Mouse (Mus musculus) G1E (cell line): ENCODE measurements around the gene Mrpl47. TPM values are rescaled to one million over a fixed set of nuclear protein-coding genes. Genes with fewer than 3 reads are reported as not detected.

ENCODE experiments used
- ATAC-seq: 2 replicates; pipeline ENCODE4 v1.8.0; 2016; ENCODE audit warnings: mild to moderate bottlenecking; ENCODE audit not compliant: insufficient number of reproducible peaks, poor library complexity, low FRiP score, severe bottlenecking; ENCODE audit errors: extremely low read depth
- DNase-seq: peaks from one replicate; pipeline ENCODE4 v3.0.0; 2012; ENCODE audit warnings: low spot score
- H3K27me3 ChIP-seq: 2 replicates; pipeline ENCODE4 v1.6.1; 2012; ENCODE audit warnings: mild to moderate bottlenecking, low read length, inconsistent platforms; ENCODE audit not compliant: insufficient read depth
- H3K36me3 ChIP-seq: replicated peaks from 2 replicates; pipeline ENCODE3; 2012; ENCODE audit warnings: mild to moderate bottlenecking, inconsistent platforms
- H3K4me1 ChIP-seq: 2 replicates; pipeline ENCODE4 v1.6.1; 2012; ENCODE audit warnings: low read depth, low read length, inconsistent platforms, mixed read lengths; ENCODE audit not compliant: insufficient read depth
- H3K4me3 ChIP-seq: 2 replicates; pipeline ENCODE4 v1.5.1; 2012; ENCODE audit warnings: low read depth, mild to moderate bottlenecking, inconsistent platforms, low read length, moderate library complexity, mixed read lengths
- H3K9me3 ChIP-seq: replicated peaks from 2 replicates; pipeline ENCODE4 v1.6.1; 2012; ENCODE audit warnings: inconsistent platforms
- CTCF ChIP-seq: IDR thresholded peaks from 2 replicates; pipeline ENCODE4 v1.5.1; 2012; ENCODE audit warnings: low read depth, low read length, inconsistent platforms, mixed read lengths
- GATA1 ChIP-seq: IDR thresholded peaks from 2 replicates; pipeline ENCODE4 v1.6.1; 2012; ENCODE audit warnings: borderline replicate concordance, low read length, inconsistent platforms, mixed read lengths
- GATA2 ChIP-seq: IDR thresholded peaks from 2 replicates; pipeline ENCODE4 v1.6.1; 2012; ENCODE audit warnings: low read depth, low read length, inconsistent platforms, borderline replicate concordance
- POLR2AphosphoS5 ChIP-seq: IDR thresholded peaks from 2 replicates; pipeline ENCODE4 v1.6.1; 2012; ENCODE audit warnings: low read depth, low read length, inconsistent platforms; ENCODE audit not compliant: insufficient replicate concordance
- TAL1 ChIP-seq: conservative IDR thresholded peaks from 2 replicates; pipeline ENCODE4 v1.6.1; 2012; ENCODE audit warnings: low read depth, low read length, inconsistent platforms, mixed read lengths
- polyA plus RNA-seq: library from polyadenylated mRNA; stranded (reverse); fragments of >175 nt; gene quantifications from 2 replicates; pipeline ENCODE4 v1.2.3, GENCODE M21; 2012
- total RNA-seq, 2 experiments: library from RNA; stranded (forward) in 1 of 2; stranded (reverse) in 1 of 2; fragments of 200-1000 nt in 1 of 2; fragments of >200 nt in 1 of 2; fragmentation: Nextera tagmentation in 1 of 2; gene quantifications; 2 replicates each; pipeline ENCODE4 v1.2.3; 2014 to 2017

Gene Mrpl47
- total RNA-seq (2014; fragmentation: Nextera tagmentation), result 75.5 and 91.5 TPM in 2 replicates
- total RNA-seq (2017), result 43.4 and 49.6 TPM in 2 replicates
- 1.3 and 1.8 TPM in 2 replicates for polyA plus RNA-seq

DNA sequence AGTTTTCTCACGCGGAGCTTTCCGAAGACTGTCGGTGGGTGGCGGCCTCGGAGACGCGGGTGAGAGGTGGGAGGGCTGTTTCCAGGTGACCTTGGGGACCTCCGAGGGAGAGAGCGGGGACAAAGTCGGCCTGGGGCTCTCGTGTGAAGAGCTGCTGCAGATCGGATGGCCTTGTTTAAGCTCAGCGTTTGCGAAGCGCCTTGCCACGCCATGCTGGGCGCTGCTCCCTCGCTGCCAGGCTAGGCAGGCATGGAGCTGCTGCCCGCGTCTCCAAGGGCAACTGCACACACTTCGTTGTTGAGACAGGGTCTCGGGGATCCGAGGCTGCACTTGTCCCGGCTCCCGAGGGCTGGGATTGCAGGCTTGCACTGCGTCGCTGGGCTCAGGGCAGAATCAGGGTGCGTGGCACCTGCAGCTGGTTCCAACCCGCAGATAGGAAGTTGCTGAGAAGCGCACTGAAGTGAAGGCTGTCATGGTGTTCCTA is at the start of gene Mrpl47:
TSS of gene Mrpl47 (minus strand) at position 434 of the 484 bp plus-strand sequence.
- peak; percentile 23 for DNase-seq
- TF ChIP-seq TAL1, result no peak
- TF ChIP-seq CTCF, result no peak
- no peak for TF ChIP-seq POLR2AphosphoS5
- no peak for TF ChIP-seq GATA1
- no peak for TF ChIP-seq GATA2
- Histone ChIP-seq H3K27me3 (no peaks in the 10 kb centered on the region), H3K36me3 (peaks cover 63% of the 10 kb centered on the region), H3K4me1 (peaks cover 35% of the 10 kb centered on the region), H3K4me3 (peak within 1 kb of the TSS; percentile 95), H3K9me3 (no peaks in the 10 kb centered on the region)
- no peak for ATAC-seq

DNA sequence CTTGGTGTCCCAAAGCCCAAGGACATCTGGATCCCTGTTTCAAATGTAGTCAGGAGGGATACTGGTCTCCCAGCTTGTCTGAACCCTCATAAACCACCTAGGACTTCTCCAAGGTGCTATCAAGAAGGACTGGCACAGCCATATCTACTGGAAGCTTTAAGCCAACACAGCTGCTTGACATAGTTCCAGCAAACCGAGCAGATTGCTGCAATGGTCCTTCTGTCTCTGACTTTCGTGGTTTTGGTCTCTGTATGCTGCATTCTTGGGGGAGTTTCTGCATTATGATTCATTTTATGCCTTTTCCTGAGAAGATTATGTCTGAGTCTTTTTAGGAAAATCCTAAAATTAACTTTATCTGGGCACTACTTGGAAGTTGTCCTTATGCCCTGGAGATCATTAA is 33.4 kb upstream of the Mrpl47 start:
- Histone ChIP-seq H3K9me3 (no peaks in the 10 kb centered on the region), H3K27me3 (peaks cover 3% of the 10 kb centered on the region; the same call in 1 of the 2 replicates), H3K4me1 (no peaks in the 10 kb centered on the region), H3K36me3 (no peaks in the 10 kb centered on the region), H3K4me3 (no peak overlapping the region)
- ATAC-seq, result no peak
- TF ChIP-seq TAL1, result no peak
- no peak for TF ChIP-seq CTCF
- TF ChIP-seq POLR2AphosphoS5, result no peak
- TF ChIP-seq GATA1, result no peak
- TF ChIP-seq GATA2, result no peak
- no peak for DNase-seq

DNA sequence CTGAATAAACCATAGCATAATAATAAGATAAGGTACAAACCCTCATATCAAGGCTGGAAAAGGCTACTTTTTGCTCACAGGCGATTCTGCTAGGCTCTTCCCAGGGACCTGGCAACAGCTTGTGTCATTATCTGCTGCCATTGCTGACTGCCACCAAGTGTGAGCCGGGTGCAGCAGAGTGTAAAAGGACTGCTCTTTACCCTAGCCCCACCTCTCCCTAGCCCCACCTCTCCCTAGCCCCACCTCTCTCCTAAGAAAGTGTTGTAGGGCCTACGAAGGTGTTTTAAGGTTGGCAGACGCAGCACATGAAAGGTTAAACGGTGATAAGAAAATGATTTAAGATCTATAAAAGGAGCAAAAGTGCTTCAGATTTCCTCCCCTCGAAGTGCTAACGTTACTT is 26.5 kb upstream of the Mrpl47 start:
- no peak for ATAC-seq
- Histone ChIP-seq H3K4me1 (0 out of 2 replicates have a peak, but pooled peaks cover 2% of the 10 kb centered on the region), H3K9me3 (no peaks in the 10 kb centered on the region), H3K36me3 (no peaks in the 10 kb centered on the region), H3K27me3 (peaks cover 5% of the 10 kb centered on the region), H3K4me3 (no peak overlapping the region)
- DNase-seq, result no peak
- TF ChIP-seq POLR2AphosphoS5, result no peak
- TF ChIP-seq TAL1, result no peak
- TF ChIP-seq CTCF, result no peak
- TF ChIP-seq GATA2, result no peak
- no peak for TF ChIP-seq GATA1

DNA sequence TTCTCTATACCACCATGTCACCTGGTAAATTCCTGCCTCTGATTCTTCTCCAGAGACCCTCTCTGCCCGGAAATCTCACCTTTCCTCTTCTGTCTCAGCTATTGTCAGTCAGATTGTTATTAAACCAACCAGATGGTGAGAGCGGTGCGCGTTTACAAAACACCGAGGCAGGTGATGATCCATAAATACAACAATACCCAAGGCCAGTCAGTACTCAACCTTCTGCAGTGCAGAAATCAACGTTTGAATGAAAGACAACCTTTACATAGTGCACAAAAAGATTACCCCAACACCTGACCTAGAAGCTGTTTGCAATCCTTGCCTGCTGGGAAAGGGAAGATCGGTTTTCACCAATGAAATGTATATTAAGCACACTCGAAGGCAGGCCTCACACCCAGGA is 25.6 kb upstream of the Mrpl47 start:
- TF ChIP-seq GATA2 (no peak), TAL1 (no peak), POLR2AphosphoS5 (no peak), CTCF (no peak), GATA1 (no peak)

DNA sequence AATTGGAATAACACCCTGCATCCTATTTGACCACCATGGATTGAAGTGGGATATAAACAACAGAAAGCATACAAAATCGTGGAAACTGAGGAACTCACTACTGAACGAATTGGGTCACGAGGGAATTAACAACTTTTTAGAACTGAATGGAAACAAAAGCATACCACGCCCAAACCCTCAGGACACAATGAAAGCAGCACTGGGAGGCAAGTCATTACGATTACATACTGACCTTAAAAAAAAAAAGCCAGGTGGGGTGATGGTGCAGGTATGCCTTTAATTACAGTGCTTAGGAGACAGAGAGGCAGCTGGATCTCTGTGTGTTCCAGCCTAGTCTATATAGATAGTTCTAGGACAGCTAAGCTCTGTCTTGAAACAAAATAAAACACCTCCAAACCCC is 21.8 kb upstream of the Mrpl47 start:
- Histone ChIP-seq H3K4me3 (no peak overlapping the region), H3K4me1 (0 out of 2 replicates have a peak, but pooled peaks cover 2% of the 10 kb centered on the region), H3K36me3 (peaks cover 25% of the 10 kb centered on the region), H3K9me3 (no peaks in the 10 kb centered on the region), H3K27me3 (peaks cover 2% of the 10 kb centered on the region; the same call in 1 of the 2 replicates)
- no peak for ATAC-seq
- no peak for TF ChIP-seq TAL1
- TF ChIP-seq GATA1, result no peak
- TF ChIP-seq CTCF, result no peak
- no peak for TF ChIP-seq POLR2AphosphoS5
- TF ChIP-seq GATA2, result no peak
- no peak for DNase-seq

More for the DNA sequence above, 25.6 kb upstream of the Mrpl47 start:
- Histone ChIP-seq H3K27me3 (peaks cover 2% of the 10 kb centered on the region; the same call in 1 of the 2 replicates), H3K4me3 (no peak overlapping the region), H3K9me3 (no peaks in the 10 kb centered on the region), H3K36me3 (no peaks in the 10 kb centered on the region), H3K4me1 (0 out of 2 replicates have a peak, but pooled peaks cover 2% of the 10 kb centered on the region)
- ATAC-seq (no peak), DNase-seq (no peak)

DNA sequence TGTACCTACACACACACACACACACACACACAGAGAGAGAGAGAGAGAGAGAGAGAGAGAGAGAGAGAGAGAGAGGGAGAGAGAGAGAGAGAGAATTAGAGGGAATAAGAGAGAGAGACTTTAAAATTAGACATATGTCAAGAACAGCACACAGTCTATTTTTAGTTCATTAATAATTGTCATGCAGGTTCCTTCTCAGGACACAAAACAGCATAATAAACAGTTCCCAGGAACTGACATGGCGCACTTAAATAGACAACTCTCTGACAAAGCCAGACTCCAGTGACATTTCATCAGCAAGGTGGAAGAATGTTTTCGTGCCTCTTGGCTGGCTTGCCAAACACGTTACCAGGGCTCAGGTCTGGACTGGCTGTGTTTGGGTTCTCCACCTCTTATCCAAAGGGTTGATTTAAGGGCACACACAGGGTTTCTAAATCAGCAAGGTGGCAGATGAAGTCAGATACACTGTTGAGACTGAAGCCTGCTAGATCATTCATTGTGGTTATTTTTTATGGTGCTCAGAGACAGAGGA is 17.0 kb upstream of the Mrpl47 start:
- Histone ChIP-seq H3K4me3 (no peak overlapping the region), H3K27me3 (no peaks in the 10 kb centered on the region), H3K9me3 (no peaks in the 10 kb centered on the region), H3K36me3 (peaks cover 71% of the 10 kb centered on the region), H3K4me1 (no peaks in the 10 kb centered on the region)
- no peak for TF ChIP-seq GATA2
- TF ChIP-seq TAL1, result no peak
- TF ChIP-seq CTCF, result no peak
- TF ChIP-seq POLR2AphosphoS5, result no peak
- ATAC-seq, result no peak
- DNase-seq, result no peak
